Mouse (Mus musculus): ENCODE results near the gene Gm815. TPM values are rescaled to one million over a fixed set of nuclear protein-coding genes. Genes with fewer than 3 reads are reported as not detected.

Gm815 gene
- polyA plus RNA-seq, 1 experiment from 2014 or later, result not detected

DNA sequence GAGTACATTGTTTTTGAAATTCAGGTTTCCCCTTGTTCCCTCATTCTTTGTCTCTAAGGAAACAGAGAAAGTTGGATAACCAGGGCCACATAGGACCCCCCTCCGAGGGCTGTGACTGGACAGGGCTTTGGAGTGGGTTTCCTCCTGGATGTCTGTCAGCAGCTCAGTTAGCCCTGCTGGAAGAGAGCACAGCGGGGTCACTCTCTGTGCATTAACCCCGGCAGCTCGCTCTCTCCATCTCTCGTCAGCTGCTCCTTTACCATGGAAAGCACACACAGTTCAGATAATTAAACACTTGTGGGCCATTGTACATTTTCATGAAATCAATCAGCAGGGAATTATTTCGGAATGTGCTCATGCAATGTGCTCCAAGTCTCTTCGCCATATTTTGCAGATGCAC is 15.4 kb upstream of the Gm815 start:
- Histone ChIP-seq H3K27ac (ENCODE audit: low read depth, low read length) (no peak overlapping the region), H3K9ac (ENCODE audit: low read length) (no peak overlapping the region), H3K4me3 (ENCODE audit: low read depth, low read length) (no peak overlapping the region), H3K4me2 (no peak overlapping the region), H3K36me3 (ENCODE audit: control insufficient read depth, insufficient read depth, low read length) (no peaks in the 10 kb centered on the region), H3K4me1 (ENCODE audit: control insufficient read depth, insufficient read depth, low read length) (peaks cover 14% of the 10 kb centered on the region), H3K27me3 (ENCODE audit: control insufficient read depth, insufficient read depth, low read length) (no peaks in the 10 kb centered on the region), H3K9me3 (ENCODE audit: control insufficient read depth, low read length) (no peaks in the 10 kb centered on the region)
- WGBS, result 31% methylated on average over 7 of the region's 7 CpGs
- no peak for DNase-seq (ENCODE audit: low spot score, missing footprints)
- no peak for ATAC-seq (ENCODE audit: low FRiP score)

DNA sequence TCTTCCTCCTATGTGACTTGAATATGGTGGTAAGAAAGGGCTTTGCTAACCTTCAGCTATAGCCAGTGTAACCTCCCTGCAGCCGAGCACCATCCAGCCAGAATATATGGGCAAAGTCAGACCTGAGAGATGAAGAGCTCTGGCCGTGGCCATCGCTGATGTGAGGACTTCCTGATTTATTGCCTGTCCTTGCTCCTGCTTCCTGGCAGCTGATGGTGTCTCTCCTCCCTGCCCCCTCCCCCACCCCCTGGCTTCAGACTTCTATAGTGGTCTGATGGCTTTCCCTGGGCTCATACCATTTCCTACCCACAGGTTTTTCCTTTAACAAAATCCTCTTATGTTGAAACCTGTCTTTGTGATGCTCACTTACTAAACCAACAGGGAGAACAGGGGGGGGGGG is 14.6 kb upstream of the Gm815 start:
- H3K27ac ChIP-seq (ENCODE audit: low read depth, low read length), result no peak overlapping the region
- H3K27me3 ChIP-seq (ENCODE audit: control insufficient read depth, insufficient read depth, low read length), result no peaks in the 10 kb centered on the region
- H3K4me2 ChIP-seq, result no peak overlapping the region
- H3K9me3 ChIP-seq (ENCODE audit: control insufficient read depth, low read length), result no peaks in the 10 kb centered on the region
- no peak overlapping the region for H3K4me3 ChIP-seq (ENCODE audit: low read depth, low read length)
- H3K36me3 ChIP-seq (ENCODE audit: control insufficient read depth, insufficient read depth, low read length), result no peaks in the 10 kb centered on the region
- H3K4me1 ChIP-seq (ENCODE audit: control insufficient read depth, insufficient read depth, low read length), result peaks cover 18% of the 10 kb centered on the region
- H3K9ac ChIP-seq (ENCODE audit: low read length), result no peak overlapping the region
- ATAC-seq (ENCODE audit: low FRiP score), result no peak
- no peak for DNase-seq (ENCODE audit: low spot score, missing footprints)
- WGBS, result 41% methylated on average over 3 of the region's 3 CpGs

DNA sequence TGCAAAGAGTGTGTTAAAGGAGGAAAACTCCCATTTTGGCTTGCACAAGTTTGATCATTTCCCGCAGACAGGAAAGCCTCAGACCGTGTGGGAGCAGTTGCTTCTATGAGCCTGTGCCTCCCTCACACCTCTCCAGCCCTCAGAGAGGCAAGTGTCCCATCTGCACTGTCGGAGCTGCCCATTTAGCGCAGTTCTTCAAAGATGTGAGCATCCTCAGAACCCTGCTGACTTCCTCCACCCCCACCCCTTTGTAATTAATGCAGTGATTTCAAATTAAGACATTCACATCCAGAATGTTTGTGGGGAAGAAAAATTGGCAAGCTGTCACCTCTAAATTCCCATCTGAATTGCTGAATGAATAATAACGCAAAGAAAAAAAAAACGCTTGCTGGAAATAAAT is 12.8 kb upstream of the Gm815 start:
- no peak overlapping the region for H3K9ac ChIP-seq (ENCODE audit: low read length)
- H3K4me2 ChIP-seq, result no peak overlapping the region
- ATAC-seq (ENCODE audit: low FRiP score) (no peak), DNase-seq (ENCODE audit: low spot score, missing footprints) (no peak)
- no peak overlapping the region; the same call in 1 of the 2 replicates for H3K27ac ChIP-seq (ENCODE audit: low read depth, low read length)
- no peaks in the 10 kb centered on the region for H3K9me3 ChIP-seq (ENCODE audit: control insufficient read depth, low read length)
- H3K27me3 ChIP-seq (ENCODE audit: control insufficient read depth, insufficient read depth, low read length), result no peaks in the 10 kb centered on the region
- H3K36me3 ChIP-seq (ENCODE audit: control insufficient read depth, insufficient read depth, low read length), result no peaks in the 10 kb centered on the region
- 72% methylated on average over 6 of the region's 6 CpGs for whole genome bisulfite sequencing
- peaks cover 22% of the 10 kb centered on the region for H3K4me1 ChIP-seq (ENCODE audit: control insufficient read depth, insufficient read depth, low read length)
- H3K4me3 ChIP-seq (ENCODE audit: low read depth, low read length), result no peak overlapping the region

DNA sequence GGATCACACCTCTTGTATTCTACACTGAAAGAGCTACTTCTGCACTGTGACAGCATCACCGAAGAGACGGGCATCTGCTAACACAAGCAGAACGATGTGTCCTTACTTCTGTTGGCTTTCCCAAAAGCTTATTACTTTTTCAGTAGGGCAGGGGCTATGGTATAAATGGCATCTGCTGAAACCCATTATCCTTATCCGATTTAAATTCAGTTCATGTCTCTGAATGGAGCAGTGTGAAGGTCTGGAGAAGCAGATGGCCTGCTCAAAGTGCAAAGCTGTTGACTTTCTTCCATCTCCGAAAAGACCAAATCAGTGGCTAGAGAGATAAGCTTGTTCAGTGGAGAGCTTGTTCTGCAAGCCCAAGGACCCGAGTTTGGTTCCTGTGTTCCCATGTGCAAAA is 10.1 kb upstream of the Gm815 start:
- Histone ChIP-seq H3K27ac (ENCODE audit: low read depth, low read length) (no peak overlapping the region), H3K9ac (ENCODE audit: low read length) (no peak overlapping the region), H3K27me3 (ENCODE audit: control insufficient read depth, insufficient read depth, low read length) (no peaks in the 10 kb centered on the region), H3K4me2 (no peak overlapping the region), H3K4me3 (ENCODE audit: low read depth, low read length) (no peak overlapping the region), H3K36me3 (ENCODE audit: control insufficient read depth, insufficient read depth, low read length) (no peaks in the 10 kb centered on the region), H3K9me3 (ENCODE audit: control insufficient read depth, low read length) (no peaks in the 10 kb centered on the region), H3K4me1 (ENCODE audit: control insufficient read depth, insufficient read depth, low read length) (peaks cover 13% of the 10 kb centered on the region)
- ATAC-seq (ENCODE audit: low FRiP score) (no peak; the same call in 1 of the 2 replicates), DNase-seq (ENCODE audit: low spot score, missing footprints) (no peak)
- WGBS, result 78% methylated on average over 6 of the region's 6 CpGs

DNA sequence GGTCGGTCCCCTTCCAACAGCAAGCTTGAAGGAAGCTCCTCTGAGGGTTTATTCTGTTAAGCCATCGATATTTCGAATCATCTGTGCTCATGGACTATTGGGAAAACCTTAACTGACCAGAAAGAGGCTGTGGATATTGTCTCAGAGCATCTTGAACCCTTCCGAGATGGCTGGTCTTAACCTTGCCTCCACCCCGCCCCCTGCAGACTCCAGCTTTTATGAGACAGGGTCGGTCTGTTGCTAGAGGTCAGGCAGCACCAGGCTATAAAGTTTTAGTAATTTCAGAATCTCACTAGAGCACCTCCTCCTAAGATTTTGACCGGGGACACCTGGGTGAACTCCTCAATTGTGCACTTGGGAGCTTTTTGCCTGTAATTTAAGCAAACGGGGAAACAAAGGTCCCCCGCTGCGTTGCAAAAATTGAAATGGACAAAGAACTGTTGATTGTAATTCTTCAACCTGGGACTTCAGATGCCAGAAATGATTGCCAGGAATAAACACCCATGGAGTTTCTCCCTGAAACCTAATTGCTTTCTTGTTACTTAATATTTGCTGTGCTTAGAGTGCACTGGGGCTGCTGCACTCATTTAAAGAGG is 8.4 kb upstream of the Gm815 start:
- H3K27me3 ChIP-seq (ENCODE audit: control insufficient read depth, insufficient read depth, low read length), result no peaks in the 10 kb centered on the region
- H3K4me1 ChIP-seq (ENCODE audit: control insufficient read depth, insufficient read depth, low read length), result peaks cover 8% of the 10 kb centered on the region; the same call in 1 of the 2 replicates
- H3K4me3 ChIP-seq (ENCODE audit: low read depth, low read length), result no peak overlapping the region
- no peak for DNase-seq (ENCODE audit: low spot score, missing footprints)
- no peaks in the 10 kb centered on the region for H3K36me3 ChIP-seq (ENCODE audit: control insufficient read depth, insufficient read depth, low read length)
- H3K27ac ChIP-seq (ENCODE audit: low read depth, low read length), result no peak overlapping the region
- no peak overlapping the region for H3K9ac ChIP-seq (ENCODE audit: low read length)
- no peak overlapping the region for H3K4me2 ChIP-seq
- no peaks in the 10 kb centered on the region for H3K9me3 ChIP-seq (ENCODE audit: control insufficient read depth, low read length)
- WGBS, result 5% methylated on average over 10 of the region's 10 CpGs
- ATAC-seq (ENCODE audit: low FRiP score), result no peak

DNA sequence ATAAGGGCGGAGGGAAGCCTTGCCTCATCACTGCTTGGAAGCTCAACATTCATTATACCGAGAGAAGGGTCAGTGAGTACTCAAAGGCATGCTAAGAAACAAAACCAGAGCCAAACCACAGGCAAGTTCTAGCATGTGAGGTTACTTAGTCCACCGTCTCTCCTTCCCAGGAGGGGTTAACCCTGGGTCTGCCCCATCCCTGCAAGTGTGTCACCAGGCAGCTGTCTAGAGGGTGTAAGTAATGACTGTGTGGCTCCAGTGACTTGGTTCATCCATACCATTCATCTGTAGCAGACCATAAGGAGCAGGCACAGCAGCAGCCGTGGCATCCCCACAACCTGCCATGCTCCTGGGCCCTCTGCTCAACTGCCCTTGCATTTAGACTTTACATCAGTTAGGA is 5.8 kb upstream of the Gm815 start:
- ATAC-seq (ENCODE audit: low FRiP score), result no peak
- peaks cover 8% of the 10 kb centered on the region; the same call in 1 of the 2 replicates for H3K4me1 ChIP-seq (ENCODE audit: control insufficient read depth, insufficient read depth, low read length)
- H3K9me3 ChIP-seq (ENCODE audit: control insufficient read depth, low read length), result no peaks in the 10 kb centered on the region
- no peak overlapping the region for H3K4me2 ChIP-seq
- DNase-seq (ENCODE audit: low spot score, missing footprints), result no peak
- H3K9ac ChIP-seq (ENCODE audit: low read length), result no peak overlapping the region
- 87% methylated on average over 4 of the region's 4 CpGs for WGBS
- no peaks in the 10 kb centered on the region for H3K27me3 ChIP-seq (ENCODE audit: control insufficient read depth, insufficient read depth, low read length)
- H3K36me3 ChIP-seq (ENCODE audit: control insufficient read depth, insufficient read depth, low read length), result no peaks in the 10 kb centered on the region
- H3K27ac ChIP-seq (ENCODE audit: low read depth, low read length), result no peak overlapping the region
- H3K4me3 ChIP-seq (ENCODE audit: low read depth, low read length), result no peak overlapping the region

DNA sequence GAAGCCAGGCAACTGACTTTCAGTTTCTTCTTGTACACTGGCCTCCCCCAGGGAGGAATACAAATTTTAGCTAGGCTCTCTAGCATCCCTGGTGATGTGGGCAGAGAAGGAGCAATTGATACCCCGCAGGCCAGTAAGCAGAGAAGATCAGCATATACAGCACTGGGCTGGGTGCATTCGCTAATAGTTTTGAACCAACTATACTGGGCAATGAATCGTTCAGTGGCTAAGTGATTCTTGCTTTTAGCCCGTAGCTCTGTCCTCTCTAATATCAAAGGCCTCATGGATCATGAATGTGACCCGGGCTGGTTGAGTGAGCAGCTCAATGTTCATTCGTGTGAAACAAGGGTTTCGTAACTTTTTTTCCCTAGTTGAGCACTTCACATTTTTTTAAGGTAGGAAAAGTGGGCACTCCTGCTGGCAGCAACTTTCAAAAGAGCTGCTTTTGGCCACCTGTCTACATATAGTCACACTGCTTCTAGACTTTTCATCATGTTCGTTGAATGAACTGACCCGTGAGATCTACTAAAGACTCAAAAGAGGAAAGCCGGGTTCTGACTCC is 3.7 kb upstream of the Gm815 start:
- DNase-seq (ENCODE audit: low spot score, missing footprints), result peak; percentile 62
- H3K27me3 ChIP-seq (ENCODE audit: control insufficient read depth, insufficient read depth, low read length), result no peaks in the 10 kb centered on the region
- no peaks in the 10 kb centered on the region for H3K36me3 ChIP-seq (ENCODE audit: control insufficient read depth, insufficient read depth, low read length)
- no peak for ATAC-seq (ENCODE audit: low FRiP score)
- H3K9ac ChIP-seq (ENCODE audit: low read length), result no peak overlapping the region
- H3K4me3 ChIP-seq (ENCODE audit: low read depth, low read length), result no peak overlapping the region
- no peak overlapping the region for H3K4me2 ChIP-seq
- H3K27ac ChIP-seq (ENCODE audit: low read depth, low read length), result no peak overlapping the region
- no peaks in the 10 kb centered on the region for H3K9me3 ChIP-seq (ENCODE audit: control insufficient read depth, low read length)
- WGBS, result 83% methylated on average over 10 of the region's 10 CpGs
- H3K4me1 ChIP-seq (ENCODE audit: control insufficient read depth, insufficient read depth, low read length), result peaks cover 4% of the 10 kb centered on the region; the same call in 1 of the 2 replicates

DNA sequence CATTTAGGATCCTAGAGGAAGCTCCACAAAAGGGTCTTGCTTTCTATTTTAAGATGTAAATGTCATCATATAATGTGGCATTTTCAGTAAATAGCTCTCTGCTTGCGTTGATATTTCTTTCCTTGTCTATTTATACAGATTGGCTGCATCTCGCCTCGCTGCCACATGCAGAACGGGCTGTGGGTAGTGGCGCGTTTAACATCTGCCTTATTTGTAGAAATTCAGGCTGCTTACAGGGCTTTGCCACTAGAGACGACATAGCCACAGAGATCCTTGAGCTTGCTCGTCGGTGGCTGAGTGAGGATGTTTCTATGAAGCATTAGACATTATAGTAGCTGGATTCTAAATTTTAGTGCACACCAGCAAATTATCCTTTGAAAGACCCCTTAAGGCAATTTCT is 2.5 kb downstream of the Gm815 start:
- H3K9me3 ChIP-seq (ENCODE audit: control insufficient read depth, low read length), result no peaks in the 10 kb centered on the region
- H3K9ac ChIP-seq (ENCODE audit: low read length), result no peak overlapping the region
- peak; percentile 61 for DNase-seq (ENCODE audit: low spot score, missing footprints)
- WGBS, result 87% methylated on average over 9 of the region's 9 CpGs
- H3K4me2 ChIP-seq, result no peak overlapping the region
- H3K36me3 ChIP-seq (ENCODE audit: control insufficient read depth, insufficient read depth, low read length), result no peaks in the 10 kb centered on the region
- H3K4me3 ChIP-seq (ENCODE audit: low read depth, low read length), result no peak overlapping the region
- H3K27ac ChIP-seq (ENCODE audit: low read depth, low read length), result no peak overlapping the region
- no peaks in the 10 kb centered on the region for H3K4me1 ChIP-seq (ENCODE audit: control insufficient read depth, insufficient read depth, low read length)
- H3K27me3 ChIP-seq (ENCODE audit: control insufficient read depth, insufficient read depth, low read length), result no peaks in the 10 kb centered on the region
- no peak for ATAC-seq (ENCODE audit: low FRiP score)

DNA sequence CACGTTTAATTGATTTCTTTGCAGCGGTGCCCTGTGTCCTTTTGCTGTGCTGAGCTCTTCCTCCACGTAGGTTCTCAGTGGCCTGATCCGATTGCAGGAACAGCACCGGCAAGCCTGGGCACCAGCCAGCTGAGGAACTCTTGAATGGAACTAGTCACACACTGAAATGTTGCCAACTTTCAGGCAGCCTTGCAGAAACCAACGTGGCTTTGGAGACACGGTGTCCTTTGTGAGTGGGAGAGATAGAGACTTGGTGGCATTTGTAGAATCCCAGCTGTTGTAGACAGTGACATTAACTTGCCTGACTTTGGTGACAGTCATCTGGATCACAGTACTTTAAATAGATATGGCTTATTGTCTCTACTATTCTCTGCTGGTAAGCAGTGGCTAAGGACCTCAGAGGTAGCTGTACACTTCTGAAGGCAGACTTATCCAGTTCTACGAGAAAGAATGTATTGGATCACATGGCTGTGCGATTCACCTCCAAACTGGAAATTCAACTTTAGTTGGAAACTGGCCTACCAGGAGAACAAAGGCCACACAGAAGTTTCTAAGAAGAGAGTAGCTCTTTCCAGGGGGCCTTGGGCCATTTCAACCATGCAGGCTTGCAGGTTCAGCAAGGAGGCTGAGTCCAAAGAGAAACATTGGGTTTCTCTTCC is 5.8 kb downstream of the Gm815 start:
- DNase-seq (ENCODE audit: low spot score, missing footprints) (peak; percentile 28), ATAC-seq (ENCODE audit: low FRiP score) (no peak)
- Histone ChIP-seq H3K4me3 (ENCODE audit: low read depth, low read length) (no peak overlapping the region), H3K9ac (ENCODE audit: low read length) (no peak overlapping the region), H3K4me2 (no peak overlapping the region), H3K27me3 (ENCODE audit: control insufficient read depth, insufficient read depth, low read length) (no peaks in the 10 kb centered on the region), H3K9me3 (ENCODE audit: control insufficient read depth, low read length) (no peaks in the 10 kb centered on the region), H3K4me1 (ENCODE audit: control insufficient read depth, insufficient read depth, low read length) (no peaks in the 10 kb centered on the region), H3K36me3 (ENCODE audit: control insufficient read depth, insufficient read depth, low read length) (no peaks in the 10 kb centered on the region), H3K27ac (ENCODE audit: low read depth, low read length) (no peak overlapping the region)
- WGBS, result 93% methylated on average over 9 of the region's 9 CpGs

Data from midbrain, embryonic 11.5 days (tissue).